Mouse (Mus musculus) thymus, postnatal 36 days (tissue): Measurements from ENCODE around the gene Aox4.

Experiments
- DNase-seq, 2 experiments: peaks; one replicate each; pipeline ENCODE4 v3.0.0; 2022; ENCODE audit warnings: mixed read lengths in 2 of 2

Aox4 gene

DNA sequence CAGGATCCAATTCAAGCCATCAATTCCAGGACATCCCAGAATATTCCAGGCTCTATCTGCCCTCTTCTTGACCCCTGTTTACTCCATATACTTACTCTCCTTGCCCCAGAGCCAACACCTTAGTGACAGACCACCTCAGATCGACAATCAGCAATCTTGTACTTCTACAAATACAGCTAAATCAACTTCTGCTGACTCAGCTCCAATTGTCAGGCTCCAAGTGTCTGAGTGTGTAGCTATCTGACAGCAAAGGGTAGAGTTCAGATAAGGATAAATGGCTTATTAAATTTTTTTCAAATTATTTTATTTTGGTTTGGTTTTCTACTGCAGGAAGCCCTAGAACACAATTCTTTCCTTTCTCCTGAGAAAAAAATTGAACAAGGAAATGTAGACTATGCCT, 38.3 kb downstream of the Aox4 start:
- no peak for DNase-seq

DNA sequence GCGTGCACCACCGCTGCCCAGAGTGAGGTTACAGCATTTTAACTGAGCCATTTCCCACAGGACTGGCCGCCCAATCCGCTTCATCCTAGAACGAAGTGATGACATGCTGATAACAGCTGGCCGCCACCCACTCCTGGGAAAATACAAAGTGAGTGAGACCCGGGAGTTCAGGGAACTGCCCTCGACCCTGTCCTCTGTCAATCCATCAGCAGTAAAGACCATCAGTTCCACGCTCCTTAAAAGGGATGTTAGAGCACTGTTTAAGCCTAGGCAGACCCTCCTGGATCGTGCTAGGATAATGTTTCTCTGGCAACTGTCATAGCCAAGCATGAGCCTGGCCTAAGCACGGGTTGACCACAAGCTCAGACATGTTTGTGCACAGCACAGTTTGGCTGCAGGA, 43.3 kb downstream of the Aox4 start:
- no peak for DNase-seq

DNA sequence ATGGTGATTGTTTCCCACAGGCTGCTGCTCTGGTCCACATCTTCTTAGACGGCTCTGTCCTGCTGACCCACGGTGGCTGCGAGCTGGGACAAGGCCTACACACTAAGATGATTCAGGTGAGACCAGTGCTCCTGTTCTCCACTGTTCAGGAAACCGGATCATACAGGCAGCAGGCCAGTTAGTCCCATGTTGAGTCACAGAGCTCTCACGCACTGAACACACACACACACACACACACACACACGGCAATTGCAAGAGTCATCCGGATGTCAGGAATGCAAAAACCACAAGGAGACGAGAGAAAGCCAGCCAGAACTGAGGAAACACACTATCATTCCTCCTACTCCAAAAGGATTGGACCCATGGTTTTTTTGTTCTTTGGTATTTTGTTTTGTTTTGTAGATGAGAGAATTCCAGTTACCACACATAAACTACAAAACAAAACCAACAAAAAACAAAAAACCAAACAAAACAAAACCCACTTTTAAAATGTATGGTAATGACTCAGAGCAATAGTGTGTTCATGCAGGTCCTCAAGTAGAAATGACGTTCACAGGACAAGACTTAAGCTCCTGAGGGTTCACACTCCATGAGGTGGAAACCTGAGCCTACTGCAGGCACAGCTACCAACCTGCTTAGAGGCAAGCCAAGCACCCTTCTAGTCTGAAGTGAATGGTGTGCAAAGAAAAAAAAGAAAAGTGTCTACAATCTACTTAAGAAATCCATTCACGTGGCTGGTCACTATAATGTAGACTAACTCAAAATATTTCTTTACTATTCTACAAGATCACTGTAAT, 47.2 kb downstream of the Aox4 start:
- DNase-seq: no peak

GRCm38 (mm10) chr1:58260311-58260710, 50.1 kb downstream of the Aox4 start:
- no peak for DNase-seq

DNA sequence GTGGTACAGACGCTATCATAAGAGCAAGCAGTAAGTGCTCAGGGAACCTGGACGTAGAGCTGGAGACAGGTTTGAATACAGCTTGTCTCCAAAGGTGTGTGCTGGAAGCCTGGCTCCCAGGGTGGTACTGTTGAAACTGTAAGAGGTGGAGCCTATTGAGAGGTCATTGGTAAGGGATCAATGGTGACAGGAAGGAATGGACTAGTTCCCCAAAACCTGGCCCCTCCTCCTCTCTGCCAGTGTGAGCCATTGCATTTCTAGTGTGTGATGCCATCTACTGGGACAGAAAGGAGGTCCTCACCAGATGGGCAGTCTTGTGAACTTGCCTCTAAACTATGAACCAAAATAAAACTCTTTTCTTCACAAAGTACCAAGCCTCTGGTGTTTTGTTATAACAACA, 58.0 kb downstream of the Aox4 start:
- no peak for DNase-seq

DNA sequence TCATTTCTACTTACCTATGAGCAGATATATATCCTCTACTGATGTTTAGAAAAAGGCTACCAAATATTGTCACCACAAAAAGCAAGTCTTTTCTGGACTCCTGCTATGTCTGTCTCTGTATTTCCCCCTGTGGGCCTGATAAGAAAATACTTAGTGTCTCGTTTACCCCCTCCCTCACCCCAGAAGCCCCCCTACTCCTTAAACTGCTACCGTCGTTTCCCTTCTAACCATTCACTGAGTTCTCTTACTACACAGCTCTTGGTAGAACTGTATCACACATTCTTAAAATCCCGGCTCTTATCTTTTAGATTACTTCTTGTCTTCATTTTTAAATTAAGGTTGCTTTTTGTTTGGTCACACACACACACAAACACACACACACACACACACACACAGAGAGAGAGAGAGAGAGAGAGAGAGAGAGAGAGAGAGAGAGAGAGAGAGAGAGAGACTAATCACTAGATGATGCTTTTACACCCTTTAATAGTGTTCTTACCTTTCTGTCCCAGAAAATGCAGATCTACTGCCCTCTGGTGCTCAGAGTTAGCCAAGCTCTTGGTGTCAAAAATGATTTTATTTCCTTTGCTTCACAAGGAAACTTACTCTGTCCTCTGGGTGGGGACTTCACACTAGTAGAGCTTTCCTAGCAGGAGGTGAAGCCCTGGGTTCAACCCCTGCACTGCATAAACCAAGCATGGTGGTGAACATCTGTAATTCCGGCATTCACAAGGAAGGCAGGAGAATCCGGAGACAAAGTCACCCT, 60.8 kb downstream of the Aox4 start:
- peak; percentile 17 to 18 for DNase-seq

DNA sequence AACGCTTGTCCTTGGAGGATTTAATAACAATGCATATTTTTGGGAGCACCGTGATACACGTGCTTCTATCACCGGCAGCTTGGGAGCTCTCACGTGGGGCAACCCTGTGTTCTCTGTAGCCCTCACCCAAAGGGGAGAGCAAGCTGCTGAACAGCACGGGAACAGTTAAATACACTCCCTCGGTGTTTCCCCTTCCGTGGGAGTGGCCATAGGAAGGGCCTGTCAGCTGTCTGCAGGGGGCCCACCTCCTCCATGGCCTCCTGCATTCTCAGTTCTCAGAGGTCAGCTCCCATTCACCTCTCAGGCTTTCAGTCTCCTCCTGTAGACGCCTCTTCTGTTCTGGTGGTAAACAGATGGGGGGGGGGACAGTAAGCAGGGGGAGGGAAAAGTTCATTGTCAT, 65.7 kb downstream of the Aox4 start:
- no peak for DNase-seq

DNA sequence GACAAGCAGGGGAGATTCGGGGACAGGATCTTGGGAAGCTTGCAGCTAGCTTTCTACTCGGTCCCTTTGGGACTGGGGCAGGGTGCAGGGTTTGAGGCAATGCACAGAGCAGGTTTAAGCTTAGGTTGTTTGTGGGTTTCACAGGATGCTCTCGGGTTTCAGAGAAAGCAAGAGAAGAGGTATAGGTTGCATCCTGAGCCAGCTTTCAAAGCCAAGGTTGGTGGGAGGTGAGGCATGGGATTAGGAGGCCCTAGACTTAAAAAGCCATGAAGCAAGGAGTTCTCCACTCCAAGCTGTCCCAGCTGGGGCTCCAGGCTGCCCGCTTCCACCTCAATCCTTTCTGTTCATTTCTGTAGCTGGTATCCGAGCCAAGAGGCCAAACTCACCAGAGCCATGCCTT, 67.8 kb downstream of the Aox4 start, which contains the start of gene Aox2:
Gene Aox2 (plus strand): TSS at position 301 of the 400 bp plus-strand sequence.
- no peak for DNase-seq

GRCm38 (mm10) chr1:58278513-58278912, 68.3 kb downstream of the Aox4 start:
- no peak for DNase-seq

- no peak for DNase-seq
Observed at GRCm38 (mm10) chr1:58280381-58280780, 70.2 kb downstream of the Aox4 start.

- DNase-seq: no peak
Observed at GRCm38 (mm10) chr1:58280939-58281624, 70.9 kb downstream of the Aox4 start.

DNA sequence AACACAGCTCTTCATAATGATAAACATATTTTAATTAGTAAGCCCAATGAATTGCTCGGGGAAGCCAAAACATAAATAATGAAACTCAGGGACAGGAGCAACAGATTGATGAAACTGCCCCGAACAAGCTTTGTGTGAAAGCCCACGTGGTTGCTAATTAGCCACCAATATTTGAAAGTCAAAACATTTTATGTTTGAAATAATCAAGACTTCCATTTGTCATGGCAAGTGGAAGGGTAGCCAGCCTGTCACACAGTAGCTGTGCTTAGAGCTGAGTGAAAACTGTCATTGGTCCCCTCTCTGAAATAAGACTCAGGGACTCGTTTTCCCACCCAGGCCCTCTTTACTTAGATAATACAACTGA, 71.4 kb downstream of the Aox4 start:
- DNase-seq: no peak

DNA sequence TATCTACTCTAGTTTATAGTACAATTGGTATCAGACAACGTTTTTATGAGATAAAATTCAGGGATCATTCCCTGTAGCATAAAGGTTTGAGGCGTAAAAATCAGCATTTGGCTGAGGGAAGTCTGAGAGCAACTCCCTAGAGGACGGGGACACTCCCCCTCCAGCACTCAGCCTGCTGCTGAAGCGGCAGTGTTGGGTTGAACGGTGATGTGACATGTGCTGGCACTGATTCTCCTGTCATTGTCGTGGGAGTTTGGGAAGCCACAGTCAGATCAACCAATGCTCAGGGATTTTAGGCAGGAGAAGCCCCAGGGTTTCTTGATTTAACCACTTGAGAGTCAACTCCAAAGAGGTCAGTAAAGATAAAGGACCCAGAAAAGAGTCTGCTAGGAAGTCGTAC, 74.3 kb downstream of the Aox4 start:
- no peak for DNase-seq

- DNase-seq: no peak
Observed at GRCm38 (mm10) chr1:58288091-58288490, 77.9 kb downstream of the Aox4 start.

- DNase-seq: no peak
Observed at GRCm38 (mm10) chr1:58289863-58290469, 79.8 kb downstream of the Aox4 start.

GRCm38 (mm10) chr1:58291394-58292300, 81.5 kb downstream of the Aox4 start:
- DNase-seq: no peak

DNA sequence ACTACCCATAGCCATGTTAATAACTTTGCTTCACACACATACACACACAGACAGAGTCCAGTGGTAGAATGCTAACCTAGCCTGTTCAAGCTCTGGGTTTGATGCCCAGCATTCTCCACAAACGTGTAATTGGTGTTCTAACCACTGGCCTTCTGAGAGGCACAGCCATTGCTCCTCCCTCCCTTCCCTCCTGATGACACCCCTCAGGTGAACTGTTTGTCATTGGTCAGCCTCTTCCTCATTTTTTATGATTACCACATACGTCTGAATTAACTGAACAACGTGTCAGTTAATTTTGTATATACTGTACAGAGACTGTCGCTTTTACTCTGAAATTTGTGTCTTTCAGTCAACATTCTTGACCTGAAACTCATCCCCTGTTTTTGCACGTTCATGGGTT, 84.5 kb downstream of the Aox4 start:
- no peak for DNase-seq

- DNase-seq: peak; percentile 64 to 70
Observed at GRCm38 (mm10) chr1:58296278-58296677, 86.1 kb downstream of the Aox4 start.

- no peak for DNase-seq
Observed at GRCm38 (mm10) chr1:58296821-58297220, 86.6 kb downstream of the Aox4 start.

DNA sequence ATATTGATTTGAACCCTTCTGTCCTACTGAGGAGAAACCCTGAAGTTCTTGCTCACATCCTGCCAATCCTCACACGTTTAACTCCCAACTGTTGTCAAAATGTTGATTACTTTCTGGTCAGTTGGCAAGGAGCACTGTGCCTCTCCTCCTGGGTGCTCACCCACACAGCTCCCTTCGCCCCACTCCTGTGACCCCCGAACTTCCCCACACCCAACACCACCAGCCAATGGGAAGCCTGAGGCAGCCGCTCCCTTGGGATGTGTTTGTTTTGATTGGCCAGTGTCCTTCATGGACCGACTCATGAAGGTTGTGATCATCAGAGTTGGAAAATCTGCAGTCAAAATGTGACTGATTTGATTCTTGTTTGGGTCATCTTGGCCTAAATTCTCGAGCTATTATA, 88.2 kb downstream of the Aox4 start:
- DNase-seq: no peak

- DNase-seq: no peak
Observed at GRCm38 (mm10) chr1:58301073-58301472, 90.9 kb downstream of the Aox4 start.

- no peak for DNase-seq
Observed at GRCm38 (mm10) chr1:58302015-58302414, 91.8 kb downstream of the Aox4 start.
